Mouse (Mus musculus): ENCODE data around the gene Cand2. TPM values are rescaled to one million over a fixed set of nuclear protein-coding genes. Genes with fewer than 3 reads are reported as not detected.
A peak's percentile ranks its signal among the peaks of the same experiment; 100 is the strongest.
"Not testable (repeated sequence)": the region's sequence is repeated elsewhere in the genome, so short reads cannot be mapped to it uniquely, and the experiment has no call there.

The Cand2 gene
- polyA plus RNA-seq, 1 experiment = 8.2 TPM

DNA sequence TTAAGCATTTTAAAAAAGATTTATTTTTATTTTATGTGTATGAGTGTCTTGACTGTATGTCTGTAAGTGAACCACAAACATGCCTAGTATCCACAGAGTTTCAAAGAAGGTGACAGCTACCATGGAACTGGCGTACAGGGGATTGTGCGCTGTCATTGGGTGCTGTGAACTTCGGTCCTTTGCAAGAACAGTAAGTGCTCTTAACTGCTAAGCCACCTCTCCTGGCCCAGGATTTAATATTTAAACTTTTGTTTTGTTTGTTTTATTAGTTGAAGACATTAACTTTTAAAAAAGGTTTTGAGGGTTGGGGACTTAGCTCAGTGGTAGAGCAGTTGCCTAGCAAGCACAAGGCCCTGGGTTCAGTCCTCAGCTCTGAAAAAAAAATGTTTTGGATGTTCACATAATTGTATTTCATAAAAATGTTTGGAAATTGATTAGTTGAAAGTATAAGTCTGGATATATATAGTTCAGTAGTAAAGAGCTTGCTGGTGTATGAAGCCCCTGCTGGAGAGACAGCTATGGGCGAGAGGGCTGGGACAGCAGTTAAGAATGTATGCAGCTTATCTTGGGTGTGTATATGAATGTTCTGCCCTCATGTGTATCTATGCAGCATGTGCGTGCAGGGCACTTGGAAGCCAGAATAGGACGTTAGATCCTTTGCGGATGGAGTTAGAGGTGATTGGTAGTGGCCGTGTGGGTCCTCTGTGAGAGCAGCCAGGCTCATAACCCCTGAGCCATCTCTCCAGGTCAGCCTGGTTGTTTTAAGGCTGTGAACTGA is 47.1 kb downstream of the Cand2 start:
- Histone ChIP-seq H3K79me2 (ENCODE audit: control insufficient read depth, insufficient read depth) (no peaks in the 10 kb centered on the region), H3ac (ENCODE audit: control insufficient read depth, insufficient read length, low read depth) (no peak overlapping the region), H3K4me3 (ENCODE audit: insufficient read depth, poor library complexity, severe bottlenecking) (no peak overlapping the region), H3K36me3 (ENCODE audit: control insufficient read depth, insufficient read depth) (no peaks in the 10 kb centered on the region), H3K79me3 (ENCODE audit: low read depth) (no peaks in the 10 kb centered on the region), H3K27me3 (ENCODE audit: control insufficient read depth, insufficient read depth, insufficient read length) (peaks cover 28% of the 10 kb centered on the region)
- TF ChIP-seq MYOG (IDR thresholded peaks at IDR 0.05; ENCODE audit: control insufficient read depth, extremely low read depth, insufficient read length) = no peak
- TF ChIP-seq CEBPB (IDR thresholded peaks at IDR 0.05; ENCODE audit: low read depth) = no peak
- no peak for TF ChIP-seq MAX (IDR thresholded peaks at IDR 0.05)
- no peak for TF ChIP-seq MYOD1 (IDR thresholded peaks at IDR 0.05; ENCODE audit: control insufficient read depth, insufficient read length, low read depth)
- TF ChIP-seq FOSL1 (IDR thresholded peaks at IDR 0.05; ENCODE audit: insufficient read depth, low read length, poor library complexity, severe bottlenecking) = no peak
- no peak for TF ChIP-seq USF1 (IDR thresholded peaks at IDR 0.05; ENCODE audit: low read depth)
- no peak for TF ChIP-seq CTCF (IDR thresholded peaks at IDR 0.05; ENCODE audit: control insufficient read depth, insufficient read depth, insufficient read length)

DNA sequence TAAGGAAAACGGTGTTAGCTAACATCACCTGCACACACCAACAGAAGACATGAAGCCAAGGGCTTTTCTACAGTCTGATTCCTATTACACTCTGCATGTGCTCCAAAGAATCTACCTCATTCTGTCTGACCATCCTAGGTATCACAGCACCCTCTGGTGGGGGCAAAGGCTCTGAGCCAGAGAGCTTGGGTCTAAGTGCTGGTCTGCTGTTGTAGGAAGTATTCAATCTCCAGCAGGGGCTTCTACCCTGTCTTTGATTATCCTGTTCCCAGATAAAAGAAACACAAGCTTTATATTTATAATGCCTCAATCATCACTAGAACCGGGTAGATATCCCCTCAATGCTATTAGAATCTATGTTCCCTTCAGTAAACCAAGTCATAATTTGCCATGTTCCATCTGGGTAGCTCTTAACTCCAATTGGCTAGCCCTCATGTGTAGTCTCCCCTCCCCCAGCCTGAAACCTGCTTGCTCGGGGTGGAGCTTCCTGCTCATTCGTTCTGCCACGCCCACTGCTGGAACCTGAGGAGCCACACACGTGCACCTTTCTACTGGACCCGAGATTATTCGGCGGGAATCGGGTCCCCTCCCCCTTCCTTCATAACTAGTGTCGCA is 49.6 kb downstream of the Cand2 start:
- not testable (repeated sequence) for H3K4me3 ChIP-seq (ENCODE audit: insufficient read depth, poor library complexity, severe bottlenecking); H3K79me3 ChIP-seq (ENCODE audit: low read depth); H3K79me2 ChIP-seq (ENCODE audit: control insufficient read depth, insufficient read depth); H3ac ChIP-seq (ENCODE audit: control insufficient read depth, insufficient read length, low read depth); H3K36me3 ChIP-seq (ENCODE audit: control insufficient read depth, insufficient read depth)
- peaks cover 20% of the 10 kb centered on the region for H3K27me3 ChIP-seq (ENCODE audit: control insufficient read depth, insufficient read depth, insufficient read length)
- peak; percentile 38 for TF ChIP-seq CTCF (IDR thresholded peaks at IDR 0.05; ENCODE audit: control insufficient read depth, insufficient read depth, insufficient read length)

- no peak overlapping the region for H3ac ChIP-seq (ENCODE audit: control insufficient read depth, insufficient read length, low read depth)
These were observed 56.7 kb downstream of the Cand2 start for GRCm38 (mm10) chr6:115830779-115831601.

GRCm38 (mm10) chr6:115832152-115832850 is 58.0 kb downstream of the Cand2 start:
- no peaks in the 10 kb centered on the region for H3K27me3 ChIP-seq (ENCODE audit: control insufficient read depth, insufficient read depth, insufficient read length)
- H3K4me3 ChIP-seq (ENCODE audit: insufficient read depth, poor library complexity, severe bottlenecking) = no peak overlapping the region
- no peak overlapping the region for H3ac ChIP-seq (ENCODE audit: control insufficient read depth, insufficient read length, low read depth)
- no peak for TF ChIP-seq MYOD1 (IDR thresholded peaks at IDR 0.05; ENCODE audit: control insufficient read depth, insufficient read length, low read depth)
- TF ChIP-seq FOSL1 (IDR thresholded peaks at IDR 0.05; ENCODE audit: insufficient read depth, low read length, poor library complexity, severe bottlenecking) = no peak
- TF ChIP-seq MYOG (IDR thresholded peaks at IDR 0.05; ENCODE audit: control insufficient read depth, extremely low read depth, insufficient read length) = no peak
- no peak for TF ChIP-seq MAX (IDR thresholded peaks at IDR 0.05)
- no peak for TF ChIP-seq CTCF (IDR thresholded peaks at IDR 0.05; ENCODE audit: control insufficient read depth, insufficient read depth, insufficient read length)
- TF ChIP-seq USF1 (IDR thresholded peaks at IDR 0.05; ENCODE audit: low read depth) = no peak
- no peak for TF ChIP-seq CEBPB (IDR thresholded peaks at IDR 0.05; ENCODE audit: low read depth)
- H3K79me3 ChIP-seq (ENCODE audit: low read depth) = no peaks in the 10 kb centered on the region
- H3K36me3 ChIP-seq (ENCODE audit: control insufficient read depth, insufficient read depth) = no peaks in the 10 kb centered on the region
- H3K79me2 ChIP-seq (ENCODE audit: control insufficient read depth, insufficient read depth) = no peaks in the 10 kb centered on the region

More at GRCm38 (mm10) chr6:115830779-115831601, 56.7 kb downstream of the Cand2 start:
- Histone ChIP-seq H3K4me3 (ENCODE audit: insufficient read depth, poor library complexity, severe bottlenecking) (no peak overlapping the region), H3K27me3 (ENCODE audit: control insufficient read depth, insufficient read depth, insufficient read length) (no peaks in the 10 kb centered on the region), H3K36me3 (ENCODE audit: control insufficient read depth, insufficient read depth) (no peaks in the 10 kb centered on the region), H3K79me3 (ENCODE audit: low read depth) (no peaks in the 10 kb centered on the region), H3K79me2 (ENCODE audit: control insufficient read depth, insufficient read depth) (no peaks in the 10 kb centered on the region)
- no peak for TF ChIP-seq MAX (IDR thresholded peaks at IDR 0.05)
- no peak for TF ChIP-seq MYOG (IDR thresholded peaks at IDR 0.05; ENCODE audit: control insufficient read depth, extremely low read depth, insufficient read length)
- TF ChIP-seq CEBPB (IDR thresholded peaks at IDR 0.05; ENCODE audit: low read depth) = no peak
- no peak for TF ChIP-seq FOSL1 (IDR thresholded peaks at IDR 0.05; ENCODE audit: insufficient read depth, low read length, poor library complexity, severe bottlenecking)
- no peak for TF ChIP-seq CTCF (IDR thresholded peaks at IDR 0.05; ENCODE audit: control insufficient read depth, insufficient read depth, insufficient read length)
- TF ChIP-seq USF1 (IDR thresholded peaks at IDR 0.05; ENCODE audit: low read depth) = no peak
- no peak for TF ChIP-seq MYOD1 (IDR thresholded peaks at IDR 0.05; ENCODE audit: control insufficient read depth, insufficient read length, low read depth)

- H3K36me3 ChIP-seq (ENCODE audit: control insufficient read depth, insufficient read depth) = no peaks in the 10 kb centered on the region
- H3K79me3 ChIP-seq (ENCODE audit: low read depth) = no peaks in the 10 kb centered on the region
- TF ChIP-seq MYOD1 (IDR thresholded peaks at IDR 0.05; ENCODE audit: control insufficient read depth, insufficient read length, low read depth) (no peak), CTCF (IDR thresholded peaks at IDR 0.05; ENCODE audit: control insufficient read depth, insufficient read depth, insufficient read length) (no peak), MYOG (IDR thresholded peaks at IDR 0.05; ENCODE audit: control insufficient read depth, extremely low read depth, insufficient read length) (no peak), USF1 (IDR thresholded peaks at IDR 0.05; ENCODE audit: low read depth) (no peak), CEBPB (IDR thresholded peaks at IDR 0.05; ENCODE audit: low read depth) (no peak), MAX (IDR thresholded peaks at IDR 0.05) (no peak), FOSL1 (IDR thresholded peaks at IDR 0.05; ENCODE audit: insufficient read depth, low read length, poor library complexity, severe bottlenecking) (no peak)
- no peak overlapping the region for H3ac ChIP-seq (ENCODE audit: control insufficient read depth, insufficient read length, low read depth)
- no peaks in the 10 kb centered on the region for H3K27me3 ChIP-seq (ENCODE audit: control insufficient read depth, insufficient read depth, insufficient read length)
- H3K79me2 ChIP-seq (ENCODE audit: control insufficient read depth, insufficient read depth) = no peaks in the 10 kb centered on the region
- no peak overlapping the region for H3K4me3 ChIP-seq (ENCODE audit: insufficient read depth, poor library complexity, severe bottlenecking)
These were observed 59.5 kb downstream of the Cand2 start for GRCm38 (mm10) chr6:115833861-115834260.

Data from C2C12 (cell line).